Mouse (Mus musculus) Patski (cell line): Measurements from ENCODE around the gene Gm29133. TPM values are rescaled to one million over a fixed set of nuclear protein-coding genes. Genes with fewer than 3 reads are reported as not detected.

Experiments used
- ATAC-seq: fragments of 100-300 bp; one replicate; pipeline ENCODE4 v1.8.0; 2021
- CTCF ChIA-PET: fragments of 350-600 bp; sonication (Branson Sonifier 250); formaldehyde crosslinking; loops from one replicate; lab custom pipeline; 2022; ENCODE audit warnings: inconsistent platforms; lab: Charles Lee
- POLR2A ChIA-PET: fragments of 350-600 bp; sonication (Branson Sonifier 250); formaldehyde crosslinking; loops from one replicate; lab custom pipeline; 2022; ENCODE audit warnings: antibody characterized with exemption, inconsistent platforms; lab: Charles Lee
- DNase-seq: peaks from one replicate; pipeline ENCODE4 v3.0.0-alpha.2; 2011; ENCODE audit warnings: low read depth, low spot score
- H3K27me3 ChIP-seq: fragments of 371-371 bp; one replicate; pipeline ENCODE4 v1.5.1; 2021
- CTCF ChIP-seq: fragments of 100-300 bp; IDR thresholded peaks from one replicate; pipeline ENCODE4 v1.5.1; 2021
- in situ Hi-C: fragments of 300-500 bp; cut with MboI; formaldehyde crosslinking; loops from 3 replicates; pipeline ENCODE4 v1.11.1; 2018; ENCODE audit warnings: low pct_unique_long_range_greater_than_20kb, mixed read lengths
- polyA plus RNA-seq: library from polyadenylated mRNA; unstranded; gene quantifications from one replicate; pipeline ENCODE4 v1.2.3, GENCODE M21; 2021

The Gm29133 gene
- polyA plus RNA-seq, 1 experiment from 2014 or later = not detected

GRCm38 (mm10) chr3:75774253-75774652 lies 26.3 kb downstream of the Gm29133 start:
- ChIA-PET POLR2A (no interaction called here), CTCF (interaction anchor here (1.2 to 1.3 kb wide), 2 partner anchors 10 to 12 kb away, joined by 4 read pairs; no protein-coding TSS in a partner anchor)
- ATAC-seq (no peak), DNase-seq (no peak)
- TF ChIP-seq CTCF = no peak
- in situ Hi-C loops = no loop called here
- peaks cover 18% of the 10 kb centered on the region for H3K27me3 ChIP-seq

- no peak for TF ChIP-seq CTCF
- ATAC-seq (no peak), DNase-seq (no peak)
- CTCF ChIA-PET = no interaction called here
- peaks cover 33% of the 10 kb centered on the region for H3K27me3 ChIP-seq
- in situ Hi-C loops = no loop called here
- POLR2A ChIA-PET = no interaction called here
Measured at GRCm38 (mm10) chr3:75808001-75808400, 60.0 kb downstream of the Gm29133 start.

- no peak for TF ChIP-seq CTCF
- in situ Hi-C loops = no loop called here
- peaks cover 38% of the 10 kb centered on the region for H3K27me3 ChIP-seq
- ATAC-seq (no peak), DNase-seq (no peak)
- POLR2A ChIA-PET = no interaction called here
- CTCF ChIA-PET = no interaction called here
Measured at GRCm38 (mm10) chr3:75823934-75824333, 75.9 kb downstream of the Gm29133 start.

GRCm38 (mm10) chr3:75824458-75824857 lies 76.5 kb downstream of the Gm29133 start:
- no peak for ATAC-seq
- H3K27me3 ChIP-seq = peaks cover 34% of the 10 kb centered on the region
- ChIA-PET CTCF (no interaction called here), POLR2A (no interaction called here)
- in situ Hi-C loops = no loop called here
- TF ChIP-seq CTCF = no peak
- no peak for DNase-seq

- H3K27me3 ChIP-seq = peaks cover 24% of the 10 kb centered on the region
- TF ChIP-seq CTCF = no peak
- ATAC-seq (no peak), DNase-seq (no peak)
- in situ Hi-C loops = no loop called here
- POLR2A ChIA-PET = no interaction called here
- CTCF ChIA-PET = no interaction called here
Measured at GRCm38 (mm10) chr3:75834827-75835226, 86.8 kb downstream of the Gm29133 start.

- POLR2A ChIA-PET = interaction anchor here (1.0 kb wide), 1 partner anchor 87 kb away, joined by 4 read pairs; the partner anchor contains the start of gene Gm29133
- no peak for DNase-seq
Measured at GRCm38 (mm10) chr3:75835286-75835967, 87.4 kb downstream of the Gm29133 start.

More at GRCm38 (mm10) chr3:75835286-75835967, 87.4 kb downstream of the Gm29133 start:
- H3K27me3 ChIP-seq = peaks cover 28% of the 10 kb centered on the region
- no peak for TF ChIP-seq CTCF
- in situ Hi-C loops = no loop called here
- no peak for ATAC-seq
- CTCF ChIA-PET = interaction anchor here (1.1 kb wide), 1 partner anchor 10 kb away, joined by 3 read pairs; no protein-coding TSS in a partner anchor

Other genes with a start within 250 kb of the Gm29133 start
- 149 TPM for gene Pdcd10, start 191.3 kb upstream of the Gm29133 start, polyA plus RNA-seq
- 4.4 TPM for gene Serpini1, start 190.7 kb upstream of the Gm29133 start, polyA plus RNA-seq
- gene Golim4, start 208.8 kb downstream of the Gm29133 start, polyA plus RNA-seq = 59.2 TPM